Mouse (Mus musculus): ENCODE measurements around the gene Vav2.

- TF ChIP-seq CTCF (IDR thresholded peaks at IDR 0.05; ENCODE audit: low read depth, low read length) (no peak), POLR2A (IDR thresholded peaks at IDR 0.05; ENCODE audit: insufficient read depth, low read length) (no peak)
Measured at GRCm38 (mm10) chr2:27446812-27447211, 20.0 kb upstream of the Vav2 start.

Measured in ES-Bruce4 (cell line).